Mouse (Mus musculus) neural tube, embryonic 15.5 days (tissue): ENCODE measurements around the gene Zdhhc11. TPM values are rescaled to one million over a fixed set of nuclear protein-coding genes. Genes with fewer than 3 reads are reported as not detected.

Experiments used
- ATAC-seq: fragments of 200-750 bp; cut with Nextera tagmentation; 2 replicates; pipeline ENCODE4 v1.8.0; 2017; ENCODE audit warnings: mild to moderate bottlenecking, moderate TSS enrichment, moderate library complexity; ENCODE audit not compliant: low FRiP score
- H3K27ac ChIP-seq: fragments of 300-500 bp; sonication (generic); replicated peaks from 2 replicates; pipeline ENCODE4 v1.5.1; 2015; ENCODE audit warnings: mild to moderate bottlenecking, inconsistent platforms
- H3K27me3 ChIP-seq: fragments of 300-500 bp; sonication (generic); replicated peaks from 2 replicates; pipeline ENCODE4 v1.6.1; 2015; ENCODE audit warnings: inconsistent platforms
- H3K36me3 ChIP-seq: fragments of 300-500 bp; sonication (generic); 2 replicates; pipeline ENCODE4 v1.6.1; 2015; ENCODE audit warnings: inconsistent platforms
- H3K4me1 ChIP-seq: fragments of 300-500 bp; sonication (generic); 2 replicates; pipeline ENCODE4 v1.6.1; 2015; ENCODE audit warnings: inconsistent platforms
- H3K4me2 ChIP-seq: fragments of 300-500 bp; sonication (generic); 2 replicates; pipeline ENCODE4 v1.6.1; 2015; ENCODE audit warnings: inconsistent platforms, mild to moderate bottlenecking, moderate library complexity
- H3K4me3 ChIP-seq: fragments of 300-500 bp; sonication (generic); replicated peaks from 2 replicates; pipeline ENCODE4 v1.5.1; 2015; ENCODE audit warnings: mild to moderate bottlenecking, inconsistent platforms
- H3K9ac ChIP-seq: fragments of 300-500 bp; sonication (generic); replicated peaks from 2 replicates; pipeline ENCODE4 v1.6.1; 2015; ENCODE audit warnings: mild to moderate bottlenecking, inconsistent platforms
- H3K9me3 ChIP-seq: fragments of 300-500 bp; sonication (generic); replicated peaks from 2 replicates; pipeline ENCODE4 v1.6.1; 2016; ENCODE audit warnings: inconsistent platforms
- WGBS: fragments of 180-500 bp; shearing (Covaris S2); methylation state at CpG from one replicate; pipeline ENCODE4 v1.1.7; 2015; ENCODE audit warnings: mixed read lengths; 5-methylcytosine and 5-hydroxymethylcytosine counted together
- polyA plus RNA-seq: library from polyadenylated mRNA; unstranded; fragments of >200 nt; fragmentation: Nextera tagmentation; extraction: Ambion mirVana; gene quantifications from 2 replicates; pipeline ENCODE4 v1.2.1, GENCODE M21; 2015

The Zdhhc11 gene
- not detected in 2 replicates for polyA plus RNA-seq

GRCm38 (mm10) chr13:73963551-73963950 lies at the start of gene Zdhhc11:
Zdhhc11 (plus strand) TSS chr13:73963851.
- Histone ChIP-seq H3K4me1 (no peaks in the 10 kb centered on the region), H3K9me3 (no peaks in the 10 kb centered on the region), H3K4me3 (no peak within 1 kb of the TSS), H3K27me3 (no peaks in the 10 kb centered on the region), H3K36me3 (peaks cover 39% of the 10 kb centered on the region), H3K27ac (no peak within 1 kb of the TSS), H3K9ac (no peak within 1 kb of the TSS), H3K4me2 (no peak within 1 kb of the TSS)
- WGBS: 85% methylated on average over 5 of the region's 5 CpGs
- no peak for ATAC-seq

- 92% methylated on average over 10 of the region's 10 CpGs for WGBS
- no peaks in the 10 kb centered on the region for H3K9me3 ChIP-seq
- peaks cover 18% of the 10 kb centered on the region for H3K36me3 ChIP-seq
- H3K4me2 ChIP-seq: no peak overlapping the region
- no peak for ATAC-seq
- H3K9ac ChIP-seq: no peak overlapping the region
- no peak overlapping the region for H3K27ac ChIP-seq
- no peak overlapping the region for H3K4me3 ChIP-seq
- no peaks in the 10 kb centered on the region for H3K27me3 ChIP-seq
- H3K4me1 ChIP-seq: peaks cover 4% of the 10 kb centered on the region
Observed at GRCm38 (mm10) chr13:73932201-73932600, 31.4 kb upstream of the Zdhhc11 start.

GRCm38 (mm10) chr13:73936938-73937320 lies 26.7 kb upstream of the Zdhhc11 start:
- no peak for ATAC-seq
- Histone ChIP-seq H3K36me3 (peaks cover 19% of the 10 kb centered on the region), H3K9ac (peak overlapping the region; percentile 82), H3K27me3 (no peaks in the 10 kb centered on the region), H3K4me2 (peak overlapping the region; percentile 91), H3K27ac (no peak overlapping the region), H3K9me3 (no peaks in the 10 kb centered on the region), H3K4me1 (peaks cover 17% of the 10 kb centered on the region), H3K4me3 (peak overlapping the region; percentile 85)
- 13% methylated on average over 5 of the region's 5 CpGs for WGBS

- H3K4me2 ChIP-seq: peak within 1 kb of the TSS; percentile 91
- peak within 1 kb of the TSS; percentile 85 for H3K4me3 ChIP-seq
- peak; percentile 99 for ATAC-seq
- under 1% methylated on average over 78 of the region's 82 CpGs for WGBS
- peak within 1 kb of the TSS; percentile 89 for H3K27ac ChIP-seq
- peak within 1 kb of the TSS; percentile 82 for H3K9ac ChIP-seq
- peaks cover 17% of the 10 kb centered on the region for H3K4me1 ChIP-seq
- no peaks in the 10 kb centered on the region for H3K9me3 ChIP-seq
- no peaks in the 10 kb centered on the region for H3K27me3 ChIP-seq
- peaks cover 25% of the 10 kb centered on the region for H3K36me3 ChIP-seq
Observed at GRCm38 (mm10) chr13:73937321-73938176, 26.1 kb upstream of the Zdhhc11 start, which contains the start of the genes Trip13 and Brd9. Trip13 (minus strand) TSS chr13:73937784. Brd9 (plus strand) TSS chr13:73937811.

GRCm38 (mm10) chr13:73938177-73938560 lies 25.5 kb upstream of the Zdhhc11 start:
- H3K4me3 ChIP-seq: peak overlapping the region; percentile 85

GRCm38 (mm10) chr13:73939101-73939500 lies 24.6 kb upstream of the Zdhhc11 start:
- H3K9me3 ChIP-seq: no peaks in the 10 kb centered on the region
- H3K4me3 ChIP-seq: no peak overlapping the region
- ATAC-seq: no peak
- peaks cover 17% of the 10 kb centered on the region for H3K4me1 ChIP-seq
- H3K27ac ChIP-seq: no peak overlapping the region
- no peak overlapping the region for H3K4me2 ChIP-seq
- 95% methylated on average over 5 of the region's 5 CpGs for WGBS
- peaks cover 41% of the 10 kb centered on the region for H3K36me3 ChIP-seq
- H3K9ac ChIP-seq: no peak overlapping the region
- H3K27me3 ChIP-seq: no peaks in the 10 kb centered on the region

More at GRCm38 (mm10) chr13:73938177-73938560, 25.5 kb upstream of the Zdhhc11 start:
- Histone ChIP-seq H3K27ac (peak overlapping the region; percentile 89), H3K36me3 (peaks cover 32% of the 10 kb centered on the region), H3K4me2 (peak overlapping the region; percentile 91), H3K9me3 (no peaks in the 10 kb centered on the region), H3K9ac (peak overlapping the region; percentile 82), H3K27me3 (no peaks in the 10 kb centered on the region), H3K4me1 (peaks cover 17% of the 10 kb centered on the region)
- WGBS: 36% methylated on average over 13 of the region's 13 CpGs
- peak; percentile 58 for ATAC-seq

GRCm38 (mm10) chr13:73944606-73945005 lies 19.0 kb upstream of the Zdhhc11 start:
- Histone ChIP-seq H3K4me1 (peaks cover 4% of the 10 kb centered on the region; the same call in 1 of the 2 replicates), H3K9ac (no peak overlapping the region), H3K4me3 (no peak overlapping the region), H3K27me3 (no peaks in the 10 kb centered on the region), H3K4me2 (no peak overlapping the region), H3K36me3 (peaks cover 89% of the 10 kb centered on the region), H3K9me3 (no peaks in the 10 kb centered on the region), H3K27ac (no peak overlapping the region)
- no peak for ATAC-seq
- WGBS: 94% methylated on average over 9 of the region's 9 CpGs

- H3K36me3 ChIP-seq: peaks cover 94% of the 10 kb centered on the region
- H3K4me3 ChIP-seq: no peak overlapping the region
- 88% methylated on average over 1 of the region's 1 CpGs for WGBS
- H3K4me2 ChIP-seq: no peak overlapping the region
- H3K4me1 ChIP-seq: no peaks in the 10 kb centered on the region
- H3K9ac ChIP-seq: no peak overlapping the region
- no peak overlapping the region for H3K27ac ChIP-seq
- H3K9me3 ChIP-seq: no peaks in the 10 kb centered on the region
- no peak for ATAC-seq
- no peaks in the 10 kb centered on the region for H3K27me3 ChIP-seq
Observed at GRCm38 (mm10) chr13:73953551-73954130, 10.0 kb upstream of the Zdhhc11 start.

- ATAC-seq: no peak
- Histone ChIP-seq H3K4me2 (no peak overlapping the region), H3K4me3 (no peak overlapping the region), H3K27me3 (no peaks in the 10 kb centered on the region), H3K9ac (no peak overlapping the region), H3K9me3 (no peaks in the 10 kb centered on the region), H3K27ac (no peak overlapping the region), H3K36me3 (peaks cover 94% of the 10 kb centered on the region), H3K4me1 (no peaks in the 10 kb centered on the region)
- WGBS: 54% methylated on average over 6 of the region's 6 CpGs
Observed at GRCm38 (mm10) chr13:73954666-73955065, 9.0 kb upstream of the Zdhhc11 start.

- H3K4me2 ChIP-seq: no peak overlapping the region
- WGBS: 93% methylated on average over 5 of the region's 5 CpGs
- no peak overlapping the region for H3K4me3 ChIP-seq
- no peak overlapping the region for H3K9ac ChIP-seq
- H3K9me3 ChIP-seq: no peaks in the 10 kb centered on the region
- no peaks in the 10 kb centered on the region for H3K4me1 ChIP-seq
- no peaks in the 10 kb centered on the region for H3K27me3 ChIP-seq
- peaks cover 94% of the 10 kb centered on the region for H3K36me3 ChIP-seq
- H3K27ac ChIP-seq: no peak overlapping the region
- ATAC-seq: no peak
Observed at GRCm38 (mm10) chr13:73955531-73955930, 8.1 kb upstream of the Zdhhc11 start.

- Histone ChIP-seq H3K27ac (no peak overlapping the region), H3K9me3 (no peaks in the 10 kb centered on the region), H3K4me3 (no peak overlapping the region), H3K9ac (no peak overlapping the region), H3K4me1 (no peaks in the 10 kb centered on the region), H3K4me2 (no peak overlapping the region), H3K27me3 (no peaks in the 10 kb centered on the region), H3K36me3 (peaks cover 70% of the 10 kb centered on the region)
- 95% methylated on average over 10 of the region's 10 CpGs for WGBS
- no peak for ATAC-seq
Observed at GRCm38 (mm10) chr13:73960117-73960652, 3.5 kb upstream of the Zdhhc11 start.
